Mouse (Mus musculus) heart, embryonic 16.5 days (tissue): ENCODE data around the gene Slc38a1. TPM values are rescaled to one million over a fixed set of nuclear protein-coding genes. Genes with fewer than 3 reads are reported as not detected.

Source experiments
- ATAC-seq: fragments of 200-750 bp; cut with Nextera tagmentation; replicated peaks from 2 replicates; pipeline ENCODE4 v1.8.0; 2017; ENCODE audit warnings: moderate number of reproducible peaks; ENCODE audit not compliant: insufficient read depth, low FRiP score; ENCODE audit errors: extremely low read depth
- H3K27ac ChIP-seq: fragments of 300-500 bp; sonication (generic); 2 replicates; pipeline ENCODE4 v1.5.1; 2014; ENCODE audit warnings: mild to moderate bottlenecking, low read length, control low read depth, moderate library complexity
- H3K27me3 ChIP-seq: fragments of 300-500 bp; sonication (generic); 2 replicates; pipeline ENCODE4 v1.6.1; 2014; ENCODE audit warnings: low read length, mixed read lengths; ENCODE audit not compliant: control insufficient read depth, insufficient read depth
- H3K36me3 ChIP-seq: fragments of 300-500 bp; sonication (generic); 2 replicates; pipeline ENCODE4 v1.6.1; 2014; ENCODE audit not compliant: control insufficient read depth, insufficient read depth
- H3K4me1 ChIP-seq: fragments of 300-500 bp; sonication (generic); 2 replicates; pipeline ENCODE4 v1.6.1; 2014; ENCODE audit warnings: low read length, mixed read lengths; ENCODE audit not compliant: control insufficient read depth, insufficient read depth
- H3K4me2 ChIP-seq: fragments of 300-500 bp; sonication (generic); 2 replicates; pipeline ENCODE4 v1.6.1; 2014; ENCODE audit warnings: low read depth, mild to moderate bottlenecking, control low read depth, low read length
- H3K4me3 ChIP-seq: fragments of 300-500 bp; sonication (generic); 2 replicates; pipeline ENCODE4 v1.5.1; 2014; ENCODE audit warnings: mild to moderate bottlenecking, control low read depth, low read length
- H3K9ac ChIP-seq: fragments of 300-500 bp; sonication (generic); 2 replicates; pipeline ENCODE4 v1.6.1; 2014; ENCODE audit warnings: low read length, control low read depth
- H3K9me3 ChIP-seq: fragments of 300-500 bp; sonication (generic); replicated peaks from 2 replicates; pipeline ENCODE4 v1.6.1; 2016; ENCODE audit warnings: low read length; ENCODE audit not compliant: control insufficient read depth
- WGBS: fragments of 180-500 bp; shearing (Covaris S2); extraction: QIAGEN DNeasy Blood & Tissue Kit; methylation state at CpG from one replicate; pipeline ENCODE4 v1.1.7; 2014; 5-methylcytosine and 5-hydroxymethylcytosine counted together
- polyA plus RNA-seq: library from polyadenylated mRNA; unstranded; fragments of >200 nt; fragmentation: Nextera tagmentation; extraction: Ambion mirVana; gene quantifications from 2 replicates; pipeline ENCODE4 v1.2.1, GENCODE M21; 2015

Gene Slc38a1
- polyA plus RNA-seq, 1 experiment from 2014 or later = 71.2 TPM

DNA sequence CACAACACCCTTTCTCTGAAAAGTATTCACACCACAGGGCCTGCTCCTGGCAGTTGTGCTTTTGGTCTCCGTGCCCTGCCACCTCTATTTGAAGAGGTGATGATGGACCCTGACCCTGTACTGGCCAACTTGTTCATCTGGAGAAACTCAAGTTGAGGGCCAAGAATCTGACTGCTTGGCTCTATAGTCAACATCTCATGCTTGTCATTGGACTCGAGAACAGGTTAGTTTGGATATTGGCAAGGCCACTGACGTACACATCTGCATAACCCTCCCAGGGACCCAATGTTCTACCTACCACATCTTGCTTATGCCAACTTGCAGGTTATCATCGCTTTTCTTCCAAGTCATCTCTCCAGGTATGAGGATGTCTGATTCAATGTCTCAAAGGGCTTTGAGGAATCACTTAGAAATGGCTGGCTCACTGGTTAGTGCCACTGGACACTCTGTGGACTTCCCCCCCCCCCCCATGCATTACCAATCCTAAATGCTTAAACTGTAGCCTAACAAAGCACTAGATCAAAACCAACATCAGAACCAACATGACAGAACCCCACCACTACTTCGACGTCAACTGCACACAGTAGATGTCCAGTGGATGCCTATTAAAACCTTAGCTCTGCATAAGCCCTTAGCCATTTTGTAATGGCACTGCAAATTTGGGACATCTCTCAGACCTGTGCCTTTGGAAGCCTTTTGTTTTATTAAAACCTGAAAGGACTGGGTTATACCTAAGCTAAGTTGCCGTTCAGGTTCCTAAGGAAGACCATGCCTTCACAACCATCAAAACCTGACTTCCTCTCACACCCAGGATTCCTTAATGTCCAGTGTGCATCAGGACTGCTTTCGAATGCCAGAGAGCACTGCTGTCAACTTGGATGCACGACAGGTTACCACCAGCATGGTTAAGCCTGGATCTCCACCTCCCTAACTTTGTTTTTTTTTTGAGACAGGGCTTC, 43.8 kb upstream of the Slc38a1 start:
- H3K4me2 ChIP-seq = no peak overlapping the region
- H3K4me1 ChIP-seq = peaks cover 14% of the 10 kb centered on the region
- H3K4me3 ChIP-seq = no peak overlapping the region
- no peak overlapping the region for H3K9ac ChIP-seq
- no peaks in the 10 kb centered on the region for H3K27me3 ChIP-seq
- H3K27ac ChIP-seq = peak overlapping the region; percentile 14; the same call in 1 of the 2 replicates
- WGBS = 66% methylated on average over 9 of the region's 9 CpGs
- peaks cover 37% of the 10 kb centered on the region for H3K36me3 ChIP-seq
- ATAC-seq = no peak
- no peaks in the 10 kb centered on the region for H3K9me3 ChIP-seq

DNA sequence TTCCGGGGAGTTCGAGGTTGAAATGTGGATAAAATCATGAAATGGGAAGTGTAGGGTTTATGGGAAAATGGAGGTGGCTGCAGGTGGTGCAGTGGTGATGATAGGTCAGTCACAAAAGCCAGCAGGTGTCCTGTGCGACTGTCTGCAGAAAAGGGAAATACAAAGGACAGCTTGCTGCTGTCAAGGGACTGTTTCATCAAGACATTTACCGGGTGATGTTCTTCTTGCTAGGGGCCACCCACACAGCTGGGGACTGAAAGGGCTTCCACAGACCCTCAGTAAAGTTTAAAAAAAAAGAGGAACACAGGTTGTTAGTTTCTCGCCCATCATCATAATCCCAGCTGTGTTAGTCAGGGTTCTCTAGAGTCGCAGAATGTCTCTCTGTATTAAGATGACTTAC, 42.6 kb upstream of the Slc38a1 start:
- H3K27ac ChIP-seq = no peak overlapping the region
- H3K4me3 ChIP-seq = no peak overlapping the region
- H3K27me3 ChIP-seq = no peaks in the 10 kb centered on the region
- peaks cover 14% of the 10 kb centered on the region for H3K4me1 ChIP-seq
- no peak for ATAC-seq
- no peak overlapping the region for H3K4me2 ChIP-seq
- peaks cover 25% of the 10 kb centered on the region for H3K36me3 ChIP-seq
- no peak overlapping the region for H3K9ac ChIP-seq
- 70% methylated on average over 6 of the region's 6 CpGs for WGBS
- no peaks in the 10 kb centered on the region for H3K9me3 ChIP-seq

DNA sequence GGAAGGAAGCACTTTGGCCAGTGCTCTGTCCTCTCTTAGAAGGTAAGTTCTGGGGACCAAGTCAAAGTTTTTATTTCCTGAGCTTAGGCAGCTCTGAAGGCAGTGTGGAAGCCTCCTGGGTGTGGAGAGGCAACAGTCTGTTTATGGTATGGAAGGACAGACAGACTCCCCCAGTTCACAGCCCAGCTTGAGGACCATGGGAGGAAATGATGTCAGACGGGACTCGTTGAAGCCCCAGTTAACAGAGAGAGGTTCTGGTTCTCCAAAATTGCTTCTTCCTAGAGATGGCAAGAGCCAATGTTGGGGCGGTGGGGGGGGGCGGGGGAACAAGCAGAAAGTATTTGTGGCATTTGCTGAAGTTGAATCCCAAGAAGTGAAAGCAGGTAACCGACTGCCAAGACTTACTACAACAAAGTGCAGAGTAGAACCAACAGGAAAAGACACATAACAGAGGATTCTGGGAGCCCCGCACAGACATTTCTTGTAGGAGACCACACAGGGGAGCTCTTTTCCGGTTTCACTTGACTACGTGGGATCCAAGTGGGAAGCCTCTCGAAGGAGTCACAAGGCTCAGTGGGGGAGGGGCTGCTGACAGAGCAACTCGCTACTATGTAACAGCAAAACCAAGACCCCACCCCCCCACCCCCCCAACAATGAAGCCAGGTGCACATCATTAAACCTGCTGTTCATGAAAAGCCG, 41.6 kb upstream of the Slc38a1 start:
- Histone ChIP-seq H3K9me3 (no peaks in the 10 kb centered on the region), H3K36me3 (peaks cover 18% of the 10 kb centered on the region), H3K4me3 (peak overlapping the region; percentile 12; the same call in 1 of the 2 replicates), H3K27ac (peak overlapping the region; percentile 10; the same call in 1 of the 2 replicates), H3K4me1 (peaks cover 14% of the 10 kb centered on the region), H3K27me3 (no peaks in the 10 kb centered on the region), H3K4me2 (peak overlapping the region; percentile 44), H3K9ac (no peak overlapping the region)
- 23% methylated on average over 11 of the region's 11 CpGs for WGBS
- ATAC-seq = no peak; the same call in 1 of the 2 replicates

DNA sequence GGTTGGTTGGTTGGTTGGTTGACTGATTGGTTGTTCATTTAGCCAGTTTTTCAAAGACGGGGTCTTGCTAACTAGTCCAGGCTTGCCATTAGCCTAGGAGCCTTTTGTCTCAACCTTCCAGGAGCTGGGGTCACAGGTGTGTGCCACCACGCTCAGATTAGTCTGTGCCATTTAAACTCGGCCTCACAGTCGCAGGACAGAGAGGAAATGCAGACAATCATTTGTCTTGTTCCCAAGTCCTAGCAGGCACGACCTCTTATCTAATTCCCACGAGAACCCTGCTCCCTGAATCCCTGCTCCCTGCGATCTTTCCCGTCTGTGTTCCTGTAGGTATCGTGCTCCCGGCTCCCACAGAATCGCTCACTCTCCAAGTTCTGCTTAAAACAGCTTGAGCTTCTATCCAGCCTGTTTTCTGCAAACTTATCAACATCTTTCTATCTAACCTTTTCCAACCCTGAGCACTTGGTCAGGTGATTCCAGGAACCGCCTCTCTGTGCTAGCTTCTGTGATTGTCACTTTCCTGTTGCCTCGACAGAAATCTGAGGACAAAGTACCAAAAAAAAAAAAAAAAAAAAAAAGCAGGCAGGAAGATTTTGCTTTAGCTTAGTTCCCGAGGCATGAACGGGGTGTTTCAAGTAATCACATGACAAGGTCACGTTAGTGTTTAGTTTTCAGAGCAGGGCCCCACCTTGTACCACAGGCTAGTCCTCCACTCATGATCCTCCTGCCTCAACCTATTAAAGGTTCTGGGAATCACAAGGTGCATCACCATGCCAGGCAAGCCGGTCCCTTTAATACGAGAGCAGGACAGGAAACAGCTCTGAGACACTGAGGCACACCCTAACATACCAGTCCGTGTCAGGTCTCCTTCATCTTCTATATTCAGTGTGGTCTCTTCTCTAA, 36.4 kb upstream of the Slc38a1 start:
- no peak overlapping the region for H3K9ac ChIP-seq
- no peaks in the 10 kb centered on the region for H3K9me3 ChIP-seq
- H3K27ac ChIP-seq = no peak overlapping the region
- no peak for ATAC-seq
- no peak overlapping the region for H3K4me2 ChIP-seq
- peaks cover 11% of the 10 kb centered on the region; the same call in 1 of the 2 replicates for H3K4me1 ChIP-seq
- 49% methylated on average over 19 of the region's 19 CpGs for WGBS
- no peak overlapping the region for H3K4me3 ChIP-seq
- no peaks in the 10 kb centered on the region for H3K36me3 ChIP-seq
- no peaks in the 10 kb centered on the region for H3K27me3 ChIP-seq

DNA sequence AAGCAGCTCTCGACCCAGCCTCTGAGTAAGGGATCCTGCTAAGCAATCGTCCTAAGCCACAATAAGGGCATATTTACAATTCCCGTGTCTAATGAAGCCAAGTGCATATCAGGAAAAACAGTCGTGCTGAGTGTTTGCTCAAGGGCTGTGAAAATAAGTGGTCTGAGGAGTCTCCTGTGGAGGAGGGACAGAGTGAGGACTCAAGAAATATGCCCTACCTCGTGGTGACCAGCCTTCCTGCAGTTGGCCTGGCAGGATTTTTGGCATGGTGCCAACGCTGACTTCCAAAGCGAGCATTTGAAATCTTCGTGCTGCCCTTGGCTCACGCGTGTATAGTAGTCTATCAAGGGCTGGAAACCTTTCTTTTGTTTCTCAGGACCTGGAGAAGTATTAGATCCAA, 33.8 kb upstream of the Slc38a1 start:
- no peaks in the 10 kb centered on the region for H3K36me3 ChIP-seq
- peak; percentile 54; the same call in 1 of the 2 replicates for ATAC-seq
- H3K4me1 ChIP-seq = peaks cover 11% of the 10 kb centered on the region; the same call in 1 of the 2 replicates
- 20% methylated on average over 10 of the region's 10 CpGs for WGBS
- no peaks in the 10 kb centered on the region for H3K27me3 ChIP-seq
- H3K4me2 ChIP-seq = peak overlapping the region; percentile 16; the same call in 1 of the 2 replicates
- peak overlapping the region; percentile 45 for H3K27ac ChIP-seq
- no peak overlapping the region for H3K9ac ChIP-seq
- H3K9me3 ChIP-seq = no peaks in the 10 kb centered on the region
- H3K4me3 ChIP-seq = no peak overlapping the region

DNA sequence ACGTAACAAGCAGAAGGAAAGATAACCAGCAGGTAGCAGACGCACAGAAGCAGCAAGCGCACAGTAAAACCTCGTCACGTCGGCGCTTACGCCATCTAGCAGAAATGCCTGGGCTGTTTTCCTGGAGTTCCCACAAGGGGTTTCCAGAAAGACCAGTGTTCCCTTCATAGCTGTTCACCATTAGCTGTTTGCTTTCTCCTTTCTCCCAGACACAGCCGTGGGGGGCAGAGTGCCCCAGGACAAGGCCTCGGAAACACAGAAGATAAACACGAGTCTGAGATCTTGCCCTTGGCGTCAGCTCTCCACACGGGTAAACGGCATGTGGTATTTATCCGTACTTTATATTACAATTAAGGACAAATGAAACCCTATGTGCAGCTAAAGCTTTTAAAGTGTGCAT, 33.0 kb upstream of the Slc38a1 start:
- Histone ChIP-seq H3K9me3 (no peaks in the 10 kb centered on the region), H3K4me1 (peaks cover 11% of the 10 kb centered on the region; the same call in 1 of the 2 replicates), H3K27me3 (no peaks in the 10 kb centered on the region), H3K4me2 (no peak overlapping the region), H3K27ac (no peak overlapping the region), H3K36me3 (no peaks in the 10 kb centered on the region), H3K9ac (no peak overlapping the region), H3K4me3 (no peak overlapping the region)
- no peak for ATAC-seq
- WGBS = 61% methylated on average over 15 of the region's 15 CpGs

DNA sequence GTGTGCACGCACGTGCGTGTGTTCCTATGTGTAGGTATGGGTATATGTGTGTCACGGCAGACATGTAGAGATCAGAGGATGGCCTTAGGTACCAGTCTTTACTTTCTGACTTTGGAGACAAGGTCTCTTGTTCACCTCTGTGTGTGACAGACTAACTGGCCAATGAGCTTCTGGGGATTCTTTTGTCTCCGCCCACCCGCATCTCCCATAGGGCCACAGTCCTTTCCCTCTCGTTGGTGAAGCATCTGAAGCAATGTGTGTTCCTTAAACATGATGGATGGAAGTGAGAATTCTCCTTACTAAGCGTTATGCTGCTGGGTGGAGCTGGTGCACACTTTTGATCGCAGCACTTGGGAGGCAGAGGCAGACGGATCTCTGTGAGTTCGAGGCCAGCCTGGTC, 32.3 kb upstream of the Slc38a1 start:
- no peak overlapping the region for H3K27ac ChIP-seq
- 86% methylated on average over 11 of the region's 11 CpGs for WGBS
- no peak overlapping the region for H3K4me3 ChIP-seq
- H3K27me3 ChIP-seq = no peaks in the 10 kb centered on the region
- no peak overlapping the region for H3K9ac ChIP-seq
- peaks cover 11% of the 10 kb centered on the region; the same call in 1 of the 2 replicates for H3K4me1 ChIP-seq
- H3K4me2 ChIP-seq = no peak overlapping the region
- no peaks in the 10 kb centered on the region for H3K36me3 ChIP-seq
- ATAC-seq = no peak
- H3K9me3 ChIP-seq = no peaks in the 10 kb centered on the region

DNA sequence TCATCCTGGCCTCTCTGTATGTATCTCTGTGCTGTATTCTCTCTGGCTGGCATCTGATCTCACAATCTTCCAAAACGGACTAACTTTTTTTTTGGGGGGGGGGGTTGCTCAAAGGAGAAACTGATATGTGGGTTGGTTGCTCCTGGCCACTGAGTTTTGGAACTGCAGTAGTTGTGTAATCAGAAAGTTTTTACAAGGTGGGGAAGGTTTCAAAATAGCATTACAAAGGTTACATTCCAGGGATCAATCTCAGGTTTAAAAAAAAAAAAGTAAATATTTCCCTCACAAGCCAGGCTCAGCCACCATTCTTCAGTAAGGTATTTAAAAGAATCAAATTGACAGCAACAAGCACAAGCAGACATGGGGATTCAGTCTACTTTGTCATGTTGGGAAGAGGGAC, 31.4 kb upstream of the Slc38a1 start:
- no peak overlapping the region for H3K4me3 ChIP-seq
- peaks cover 11% of the 10 kb centered on the region; the same call in 1 of the 2 replicates for H3K4me1 ChIP-seq
- H3K4me2 ChIP-seq = no peak overlapping the region
- H3K9me3 ChIP-seq = no peaks in the 10 kb centered on the region
- H3K36me3 ChIP-seq = no peaks in the 10 kb centered on the region
- H3K9ac ChIP-seq = no peak overlapping the region
- 50% methylated on average over 1 of the region's 1 CpGs for WGBS
- no peak overlapping the region for H3K27ac ChIP-seq
- ATAC-seq = no peak
- no peaks in the 10 kb centered on the region for H3K27me3 ChIP-seq
